Mouse (Mus musculus): ENCODE results near the gene Pcf11. TPM values are rescaled to one million over a fixed set of nuclear protein-coding genes. Genes with fewer than 3 reads are reported as not detected.

Pcf11 gene
- 15.8 and 22.4 TPM in 2 replicates for polyA plus RNA-seq (2016; fragmentation: Nextera tagmentation; extraction: Ambion mirVana)

DNA sequence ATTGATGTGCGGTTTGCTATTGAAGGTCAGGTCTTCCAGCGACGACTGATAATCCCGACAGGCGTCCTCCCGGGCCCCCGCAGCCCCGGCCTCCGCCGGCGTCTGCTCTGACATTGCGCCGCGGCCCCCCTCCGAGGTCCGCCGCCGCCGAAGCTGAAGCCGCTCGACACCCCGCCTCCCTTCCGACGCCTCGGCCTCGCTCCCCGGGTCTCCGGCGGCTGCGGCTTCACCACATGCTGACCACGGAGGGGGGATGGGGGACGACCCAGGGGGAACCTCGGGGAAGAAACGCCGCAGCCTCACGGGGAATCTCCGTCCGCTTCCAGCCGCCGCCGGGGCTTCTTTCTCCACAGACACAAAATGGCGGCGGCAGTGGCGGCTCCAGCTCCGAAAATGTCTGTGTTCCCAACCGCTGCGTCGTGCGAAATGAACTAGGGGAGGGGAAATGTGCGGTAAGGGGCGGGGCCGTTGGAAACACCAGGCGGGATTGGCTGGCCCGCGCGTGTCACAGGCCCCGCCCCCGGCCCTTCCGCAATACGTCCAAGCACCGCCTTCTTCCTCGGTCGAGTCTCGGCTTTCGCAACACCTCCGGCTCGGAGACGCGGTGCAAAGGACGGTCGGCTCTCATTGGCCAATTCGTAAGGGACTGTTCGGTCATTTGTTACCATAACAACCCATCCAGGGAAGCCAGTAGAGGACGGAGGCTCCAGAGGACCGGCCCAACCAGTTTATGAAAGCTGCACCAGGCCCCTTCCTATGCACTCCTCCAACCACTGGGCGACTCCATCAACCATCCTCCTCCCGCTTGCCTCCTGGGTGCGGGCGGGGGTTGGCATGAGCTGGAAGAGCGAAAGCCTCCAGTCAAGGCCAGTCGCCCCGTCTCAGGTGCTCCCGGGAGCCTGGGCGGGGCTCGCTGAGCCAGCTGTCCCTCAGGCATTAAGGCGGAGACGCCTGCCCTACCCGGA is at the start of gene Pcf11:
TSS of gene Pcf11 (minus strand) at position 428 of the 965 bp plus-strand sequence.
- Histone ChIP-seq H3K4me1 (peaks cover 21% of the 10 kb centered on the region), H3K36me3 (peaks cover 15% of the 10 kb centered on the region), H3K9me3 (replicated peaks) (no peaks in the 10 kb centered on the region), H3K27me3 (ENCODE audit: low read depth, poor library complexity, severe bottlenecking) (no peaks in the 10 kb centered on the region), H3K4me3 (peak within 1 kb of the TSS; percentile 98), H3K27ac (peak within 1 kb of the TSS; percentile 97)
- peak; percentile 95 for DNase-seq (ENCODE audit: low spot score)
- under 1% methylated on average over 88 of the region's 88 CpGs for WGBS

GRCm38 (mm10) chr7:92715055-92715454 is 45.3 kb upstream of the Pcf11 start:
- Histone ChIP-seq H3K4me1 (no peaks in the 10 kb centered on the region), H3K27ac (no peak overlapping the region), H3K9me3 (replicated peaks) (no peaks in the 10 kb centered on the region), H3K27me3 (ENCODE audit: low read depth, poor library complexity, severe bottlenecking) (no peaks in the 10 kb centered on the region), H3K36me3 (no peaks in the 10 kb centered on the region), H3K4me3 (no peak overlapping the region)
- WGBS, result 95% methylated on average over 1 of the region's 1 CpGs
- DNase-seq (ENCODE audit: low spot score), result no peak

GRCm38 (mm10) chr7:92711593-92711992 is 41.9 kb upstream of the Pcf11 start:
- Histone ChIP-seq H3K27ac (no peak overlapping the region), H3K9me3 (replicated peaks) (no peaks in the 10 kb centered on the region), H3K36me3 (no peaks in the 10 kb centered on the region), H3K27me3 (ENCODE audit: low read depth, poor library complexity, severe bottlenecking) (no peaks in the 10 kb centered on the region), H3K4me1 (no peaks in the 10 kb centered on the region), H3K4me3 (no peak overlapping the region)
- no peak for DNase-seq (ENCODE audit: low spot score)
- 82% methylated on average over 3 of the region's 3 CpGs for WGBS

DNA sequence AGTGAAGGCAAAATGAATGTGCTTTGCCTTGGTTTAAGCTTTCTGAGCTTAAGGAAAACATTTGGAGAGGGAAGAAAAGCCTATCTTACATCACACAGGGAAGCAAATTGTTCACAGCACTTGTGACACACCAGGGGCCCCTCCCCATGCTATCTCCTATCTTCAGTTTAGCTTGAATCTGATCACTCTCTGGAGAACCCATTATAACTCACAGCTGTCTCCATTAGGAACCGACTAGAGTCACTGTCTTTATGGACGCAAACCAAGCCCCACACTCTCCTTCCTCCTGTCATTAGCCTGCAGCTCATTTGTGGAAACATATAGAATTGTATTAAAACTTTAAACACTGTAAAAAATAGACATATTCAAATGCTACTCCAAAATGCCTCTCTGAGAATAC is 39.8 kb upstream of the Pcf11 start:
- H3K27me3 ChIP-seq (ENCODE audit: low read depth, poor library complexity, severe bottlenecking), result peaks cover 3% of the 10 kb centered on the region; the same call in 1 of the 2 replicates
- no peaks in the 10 kb centered on the region for H3K9me3 ChIP-seq (replicated peaks)
- H3K27ac ChIP-seq, result no peak overlapping the region
- H3K4me1 ChIP-seq, result no peaks in the 10 kb centered on the region
- H3K4me3 ChIP-seq, result no peak overlapping the region
- no peak for DNase-seq (ENCODE audit: low spot score)
- WGBS, result 51% methylated on average over 2 of the region's 2 CpGs
- no peaks in the 10 kb centered on the region for H3K36me3 ChIP-seq

DNA sequence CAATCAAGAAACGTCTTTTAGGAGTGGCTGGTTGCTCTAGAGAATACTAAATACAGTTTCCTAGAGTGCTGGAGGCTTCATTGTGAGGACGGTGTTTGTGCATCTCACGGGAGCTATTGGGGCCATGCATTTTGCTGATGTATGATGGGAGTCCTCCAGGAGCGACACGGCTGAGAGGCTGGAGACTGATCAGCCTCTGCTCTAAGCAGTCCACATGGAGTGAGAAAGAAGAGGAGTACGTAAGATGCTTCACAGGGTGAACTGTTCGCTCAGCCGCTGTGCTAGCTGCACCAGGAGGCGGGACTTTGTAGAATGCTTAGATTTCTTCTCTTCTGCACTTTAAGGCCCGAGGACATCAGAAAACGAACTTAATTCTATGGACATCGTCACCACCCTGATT is 37.0 kb upstream of the Pcf11 start:
- 84% methylated on average over 12 of the region's 12 CpGs for WGBS
- no peaks in the 10 kb centered on the region for H3K4me1 ChIP-seq
- no peaks in the 10 kb centered on the region for H3K9me3 ChIP-seq (replicated peaks)
- peaks cover 3% of the 10 kb centered on the region; the same call in 1 of the 2 replicates for H3K27me3 ChIP-seq (ENCODE audit: low read depth, poor library complexity, severe bottlenecking)
- no peaks in the 10 kb centered on the region for H3K36me3 ChIP-seq
- no peak for DNase-seq (ENCODE audit: low spot score)
- no peak overlapping the region for H3K4me3 ChIP-seq
- H3K27ac ChIP-seq, result no peak overlapping the region

GRCm38 (mm10) chr7:92705534-92705933 is 35.8 kb upstream of the Pcf11 start:
- Histone ChIP-seq H3K9me3 (replicated peaks) (no peaks in the 10 kb centered on the region), H3K36me3 (no peaks in the 10 kb centered on the region), H3K4me3 (no peak overlapping the region), H3K27me3 (ENCODE audit: low read depth, poor library complexity, severe bottlenecking) (peaks cover 3% of the 10 kb centered on the region; the same call in 1 of the 2 replicates), H3K27ac (no peak overlapping the region), H3K4me1 (no peaks in the 10 kb centered on the region)
- DNase-seq (ENCODE audit: low spot score), result no peak
- WGBS, result 79% methylated on average over 2 of the region's 2 CpGs

DNA sequence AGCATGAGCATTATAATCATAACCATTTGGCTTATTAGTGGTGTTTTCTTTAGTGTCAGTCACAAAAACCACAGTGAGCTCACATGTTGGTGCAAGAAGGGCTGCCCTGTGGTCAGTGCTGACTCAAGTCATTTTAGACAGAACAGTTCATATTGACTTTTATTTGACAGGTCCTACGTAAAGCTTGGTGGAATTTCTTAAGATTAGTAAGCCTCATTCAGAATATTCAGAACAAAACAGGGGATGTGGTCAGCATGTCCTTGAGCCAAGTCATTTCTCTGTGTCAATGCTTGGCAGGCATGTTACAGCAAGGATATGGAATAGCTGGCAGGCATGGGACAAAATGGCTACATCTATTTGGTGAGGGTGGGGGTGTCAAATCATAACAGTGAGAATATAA is 33.9 kb upstream of the Pcf11 start:
- Histone ChIP-seq H3K9me3 (replicated peaks) (no peaks in the 10 kb centered on the region), H3K36me3 (no peaks in the 10 kb centered on the region), H3K27me3 (ENCODE audit: low read depth, poor library complexity, severe bottlenecking) (peaks cover 3% of the 10 kb centered on the region; the same call in 1 of the 2 replicates), H3K4me1 (no peaks in the 10 kb centered on the region), H3K4me3 (no peak overlapping the region), H3K27ac (no peak overlapping the region)
- no peak for DNase-seq (ENCODE audit: low spot score)
- WGBS, result 83% methylated on average over 1 of the region's 1 CpGs

GRCm38 (mm10) chr7:92698770-92699169 is 29.0 kb upstream of the Pcf11 start:
- WGBS, result 82% methylated on average over 5 of the region's 5 CpGs
- peaks cover 14% of the 10 kb centered on the region; the same call in 1 of the 2 replicates for H3K27me3 ChIP-seq (ENCODE audit: low read depth, poor library complexity, severe bottlenecking)
- no peak overlapping the region for H3K4me3 ChIP-seq
- no peak for DNase-seq (ENCODE audit: low spot score)
- no peaks in the 10 kb centered on the region for H3K36me3 ChIP-seq
- H3K27ac ChIP-seq, result no peak overlapping the region
- no peaks in the 10 kb centered on the region for H3K4me1 ChIP-seq
- H3K9me3 ChIP-seq (replicated peaks), result no peaks in the 10 kb centered on the region

DNA sequence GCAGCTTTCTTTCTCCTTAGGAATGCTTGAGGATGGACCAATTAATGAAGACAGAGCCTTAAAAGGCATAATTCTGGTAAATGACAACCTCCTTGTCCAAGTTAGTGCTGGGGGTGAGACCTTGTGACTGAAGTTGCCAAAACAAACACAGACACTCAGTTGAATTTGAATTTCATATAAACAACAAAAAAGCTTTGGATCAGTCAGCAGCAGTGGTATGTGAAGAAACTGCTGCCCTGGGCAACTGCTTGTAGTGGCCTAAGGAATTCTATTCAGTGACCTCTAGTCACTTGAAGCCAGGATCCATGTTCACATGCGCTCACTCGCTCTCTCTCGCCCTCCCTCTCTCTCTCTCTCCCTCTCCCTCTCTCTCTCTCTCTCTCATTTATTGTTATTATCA is 26.7 kb upstream of the Pcf11 start:
- Histone ChIP-seq H3K27me3 (ENCODE audit: low read depth, poor library complexity, severe bottlenecking) (peaks cover 14% of the 10 kb centered on the region; the same call in 1 of the 2 replicates), H3K27ac (no peak overlapping the region), H3K4me3 (no peak overlapping the region), H3K36me3 (no peaks in the 10 kb centered on the region), H3K4me1 (no peaks in the 10 kb centered on the region), H3K9me3 (replicated peaks) (no peaks in the 10 kb centered on the region)
- no peak for DNase-seq (ENCODE audit: low spot score)
- 98% methylated on average over 3 of the region's 3 CpGs for WGBS

GRCm38 (mm10) chr7:92689101-92689500 is 19.4 kb upstream of the Pcf11 start:
- no peak overlapping the region for H3K4me3 ChIP-seq
- no peaks in the 10 kb centered on the region for H3K4me1 ChIP-seq
- no peak overlapping the region for H3K27ac ChIP-seq
- no peaks in the 10 kb centered on the region for H3K36me3 ChIP-seq
- WGBS, result 84% methylated on average over 2 of the region's 2 CpGs
- peaks cover 26% of the 10 kb centered on the region; the same call in 1 of the 2 replicates for H3K27me3 ChIP-seq (ENCODE audit: low read depth, poor library complexity, severe bottlenecking)
- no peak for DNase-seq (ENCODE audit: low spot score)
- H3K9me3 ChIP-seq (replicated peaks), result no peaks in the 10 kb centered on the region

DNA sequence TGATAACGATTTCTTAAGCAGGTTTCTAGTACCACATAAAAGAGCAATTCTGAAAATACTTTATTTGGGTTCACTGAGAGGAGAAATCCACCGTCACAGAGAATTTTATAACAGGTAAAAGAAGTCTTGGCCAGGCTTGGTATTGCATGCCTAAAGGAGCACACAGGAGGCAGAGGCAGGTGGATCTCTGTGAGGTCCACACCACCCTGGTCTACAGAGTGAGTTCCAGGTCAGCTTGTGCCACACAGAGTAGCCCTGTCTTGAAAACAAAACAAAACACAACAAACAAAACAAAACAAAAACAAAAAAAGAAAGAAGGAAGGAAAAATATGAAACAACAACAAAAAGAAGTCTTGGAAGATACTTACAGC is 18.6 kb upstream of the Pcf11 start:
- Histone ChIP-seq H3K4me1 (no peaks in the 10 kb centered on the region), H3K27me3 (ENCODE audit: low read depth, poor library complexity, severe bottlenecking) (peaks cover 27% of the 10 kb centered on the region; the same call in 1 of the 2 replicates), H3K27ac (no peak overlapping the region), H3K4me3 (no peak overlapping the region), H3K36me3 (no peaks in the 10 kb centered on the region), H3K9me3 (replicated peaks) (no peaks in the 10 kb centered on the region)
- WGBS, result 57% methylated on average over 2 of the region's 2 CpGs
- DNase-seq (ENCODE audit: low spot score), result no peak

DNA sequence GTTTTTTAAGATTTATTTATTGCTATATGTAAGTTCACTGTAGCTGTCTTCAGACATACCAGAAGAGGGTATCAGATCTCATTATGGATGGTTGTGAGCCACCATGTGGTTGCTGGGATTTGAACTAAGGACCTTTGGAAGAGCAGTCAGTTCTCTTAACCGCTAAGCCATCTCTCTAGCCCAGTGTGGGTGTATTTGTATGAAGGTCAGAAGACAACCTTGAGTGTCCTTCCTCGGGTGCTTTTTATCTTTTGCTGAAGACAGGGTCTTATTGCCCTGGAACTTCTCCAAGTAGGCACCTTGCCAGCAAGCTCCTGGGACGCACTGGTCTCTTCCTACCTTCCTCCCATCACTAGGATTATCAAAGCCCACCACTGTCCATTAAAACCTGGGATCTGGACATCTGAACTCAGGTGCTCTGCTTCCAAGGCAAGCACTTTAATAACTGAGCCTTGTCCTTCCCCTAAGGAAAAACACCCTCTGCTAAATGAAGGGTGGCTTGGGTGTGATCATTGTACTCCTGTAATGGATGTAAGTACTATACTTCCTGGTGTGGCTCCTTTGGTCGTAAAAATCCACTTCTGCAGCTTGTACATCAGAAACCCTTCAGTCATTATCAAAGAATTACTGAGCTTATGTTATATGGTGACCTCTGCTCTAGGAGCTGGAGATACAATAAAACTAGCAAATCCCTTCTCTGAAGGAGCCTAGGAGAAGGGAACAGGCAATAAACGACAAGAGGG is 18.0 kb upstream of the Pcf11 start:
- H3K27ac ChIP-seq, result no peak overlapping the region
- H3K4me1 ChIP-seq, result no peaks in the 10 kb centered on the region
- peaks cover 30% of the 10 kb centered on the region; the same call in 1 of the 2 replicates for H3K27me3 ChIP-seq (ENCODE audit: low read depth, poor library complexity, severe bottlenecking)
- H3K4me3 ChIP-seq, result no peak overlapping the region
- H3K36me3 ChIP-seq, result no peaks in the 10 kb centered on the region
- WGBS, result 76% methylated on average over 5 of the region's 5 CpGs
- no peak for DNase-seq (ENCODE audit: low spot score)
- no peaks in the 10 kb centered on the region for H3K9me3 ChIP-seq (replicated peaks)

GRCm38 (mm10) chr7:92677346-92677745 is 7.6 kb upstream of the Pcf11 start:
- H3K27ac ChIP-seq, result no peak overlapping the region
- H3K4me1 ChIP-seq, result no peaks in the 10 kb centered on the region; the same call in 1 of the 2 replicates
- WGBS, result 78% methylated on average over 4 of the region's 4 CpGs
- H3K9me3 ChIP-seq (replicated peaks), result no peaks in the 10 kb centered on the region
- peaks cover 12% of the 10 kb centered on the region; the same call in 1 of the 2 replicates for H3K27me3 ChIP-seq (ENCODE audit: low read depth, poor library complexity, severe bottlenecking)
- H3K36me3 ChIP-seq, result no peaks in the 10 kb centered on the region
- DNase-seq (ENCODE audit: low spot score), result no peak
- H3K4me3 ChIP-seq, result no peak overlapping the region

Data from limb, embryonic 10.5 days (tissue).